Mouse (Mus musculus) cerebellum, adult (tissue): Measurements from ENCODE around the gene Rab43.

Experiments
- ATAC-seq: cut with Nextera tagmentation; 2 replicates; pipeline ENCODE4 v1.9.2; 2017; ENCODE audit warnings: mild to moderate bottlenecking, moderate library complexity, mixed read lengths; ENCODE audit not compliant: insufficient number of reproducible peaks, low FRiP score, low TSS enrichment

Gene Rab43

GRCm38 (mm10) chr6:87759404-87759803 lies 52.6 kb downstream of the Rab43 start:
- no peak for ATAC-seq

DNA sequence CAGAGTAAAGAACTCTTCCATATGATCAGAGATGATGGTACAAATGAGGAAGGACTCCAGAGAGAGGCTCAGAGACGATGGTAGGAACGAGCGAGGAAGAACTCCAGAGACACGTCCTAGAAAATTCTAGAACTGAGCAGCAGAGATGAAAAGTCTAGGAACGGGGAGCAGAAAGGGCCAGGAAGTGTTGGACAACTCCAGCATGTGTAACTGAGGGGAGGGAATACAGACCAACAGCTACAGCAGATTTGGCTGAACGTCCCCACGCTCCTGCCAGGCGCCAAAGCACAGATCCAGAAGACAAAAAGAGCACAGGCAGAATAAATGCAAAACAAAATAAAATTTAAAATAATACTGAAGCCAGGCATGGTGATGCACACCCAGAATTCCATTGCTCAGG lies 55.1 kb downstream of the Rab43 start:
- no peak for ATAC-seq

- no peak for ATAC-seq
Measured at GRCm38 (mm10) chr6:87755196-87755595, 56.8 kb downstream of the Rab43 start.

DNA sequence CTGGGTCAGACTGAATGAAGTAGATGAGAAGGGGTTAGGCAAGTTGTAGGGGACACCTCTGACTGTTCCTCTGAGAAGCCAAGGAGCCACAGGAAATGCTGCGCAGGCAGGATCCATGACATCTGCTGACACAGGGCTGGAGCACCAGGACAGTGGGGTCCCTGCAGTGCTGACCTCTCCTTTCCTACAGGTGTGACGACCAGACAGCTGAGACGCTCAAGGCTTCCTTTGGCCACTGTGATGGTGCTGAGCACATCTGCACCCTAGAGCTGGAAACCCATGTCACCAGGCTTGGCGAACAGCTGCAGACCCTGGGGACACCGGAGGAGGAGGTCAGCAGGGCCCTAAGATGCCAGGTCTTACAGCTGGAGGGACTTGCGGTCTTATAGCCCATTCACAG lies 60.4 kb downstream of the Rab43 start:
- ATAC-seq = no peak

DNA sequence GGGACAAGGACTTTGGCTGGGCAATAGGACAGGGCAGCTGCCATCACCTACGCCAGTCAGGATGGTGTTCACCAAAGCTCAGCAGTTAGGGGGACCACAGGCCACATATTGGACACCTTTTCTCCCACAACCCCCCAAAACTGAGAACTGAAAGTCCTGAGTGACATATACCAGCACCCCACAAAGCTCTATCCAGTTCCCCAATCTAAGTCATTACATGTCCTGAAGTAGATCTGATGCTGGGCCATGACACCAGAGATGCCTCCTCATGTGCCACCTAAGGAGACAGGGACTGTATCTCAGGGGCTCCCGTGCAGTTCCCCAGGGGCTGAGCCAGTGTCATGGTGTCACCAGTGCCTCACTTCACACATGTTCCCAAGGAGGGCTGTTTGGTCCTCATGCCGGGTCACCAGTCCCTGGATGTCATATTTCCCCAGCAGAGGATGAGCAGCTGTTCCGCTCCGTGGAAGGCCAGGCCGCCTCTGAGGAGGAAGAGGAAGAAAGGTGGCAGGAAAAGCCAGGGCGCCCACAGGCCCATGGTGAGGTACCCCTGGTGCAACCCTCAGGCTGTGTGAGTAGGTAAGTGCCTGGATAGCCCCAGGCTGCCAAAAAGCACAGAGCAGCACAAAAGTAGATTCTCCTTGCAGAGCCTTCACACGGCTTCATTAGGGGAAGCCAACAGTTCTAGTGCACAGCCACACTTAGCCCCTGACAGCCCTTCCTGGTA lies 61.6 kb downstream of the Rab43 start:
- ATAC-seq = no peak

GRCm38 (mm10) chr6:87748531-87748930 lies 63.4 kb downstream of the Rab43 start:
- ATAC-seq = no peak

GRCm38 (mm10) chr6:87748078-87748477 lies 63.9 kb downstream of the Rab43 start:
- ATAC-seq = no peak

DNA sequence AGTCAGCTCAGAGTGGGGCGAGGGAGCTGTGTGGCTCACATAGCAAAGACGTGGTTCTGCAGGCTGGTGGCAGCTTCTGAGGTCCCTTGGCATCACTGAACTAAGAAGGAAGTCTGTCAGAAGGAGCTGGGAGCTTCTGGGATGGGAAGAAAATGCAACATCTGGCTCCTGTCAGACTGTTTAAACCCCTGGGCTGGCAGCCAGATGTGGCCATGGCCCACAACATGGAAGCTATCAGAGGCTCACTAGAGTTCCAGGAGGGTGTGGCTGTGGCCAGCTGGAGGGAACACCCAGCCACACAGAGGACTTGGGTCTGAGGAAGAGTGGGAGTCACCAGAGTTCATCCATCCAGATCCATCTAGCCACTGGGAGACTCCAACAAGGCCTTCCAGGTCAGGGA lies 65.1 kb downstream of the Rab43 start:
- ATAC-seq = no peak

GRCm38 (mm10) chr6:87746059-87746458 lies 65.9 kb downstream of the Rab43 start:
- ATAC-seq = no peak

DNA sequence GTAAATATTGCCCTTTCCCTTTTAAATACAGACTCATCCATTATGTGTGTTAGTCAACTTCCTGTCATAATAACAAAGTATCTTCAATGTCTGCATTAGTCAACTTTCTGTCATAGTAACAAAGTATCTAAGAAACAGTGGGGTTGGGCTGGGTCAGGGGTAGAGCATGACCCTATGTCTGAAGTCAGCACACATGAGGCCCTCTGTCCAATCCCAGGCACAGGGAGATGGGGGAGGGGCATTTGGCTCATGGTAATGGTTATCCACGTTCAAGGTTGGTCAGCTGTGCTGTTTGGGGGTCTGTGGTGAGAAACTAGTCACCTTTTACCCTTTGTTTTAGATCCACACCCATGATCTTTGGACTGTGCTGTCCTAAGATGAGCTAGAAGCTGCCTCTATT lies 66.7 kb downstream of the Rab43 start:
- ATAC-seq = no peak

DNA sequence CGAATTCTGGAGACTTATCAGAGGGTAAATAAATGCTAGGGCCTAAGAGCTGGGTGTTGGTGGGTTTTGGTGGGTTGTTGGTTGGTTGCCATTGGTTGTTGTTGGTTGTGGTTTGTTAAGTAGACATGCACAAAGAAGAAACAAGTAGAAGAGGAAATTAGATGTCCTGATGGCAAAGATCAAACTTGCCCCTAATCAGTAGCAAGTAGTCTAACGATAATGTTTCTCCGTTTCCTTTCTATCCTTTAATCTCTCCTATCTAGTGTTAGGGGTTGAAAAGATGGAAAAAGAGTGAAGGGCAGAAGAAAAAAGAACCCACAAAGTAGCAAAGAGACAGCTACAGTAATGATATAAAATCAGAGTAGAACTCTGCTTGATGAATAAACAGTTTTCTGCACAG lies 67.3 kb downstream of the Rab43 start:
- ATAC-seq = no peak

DNA sequence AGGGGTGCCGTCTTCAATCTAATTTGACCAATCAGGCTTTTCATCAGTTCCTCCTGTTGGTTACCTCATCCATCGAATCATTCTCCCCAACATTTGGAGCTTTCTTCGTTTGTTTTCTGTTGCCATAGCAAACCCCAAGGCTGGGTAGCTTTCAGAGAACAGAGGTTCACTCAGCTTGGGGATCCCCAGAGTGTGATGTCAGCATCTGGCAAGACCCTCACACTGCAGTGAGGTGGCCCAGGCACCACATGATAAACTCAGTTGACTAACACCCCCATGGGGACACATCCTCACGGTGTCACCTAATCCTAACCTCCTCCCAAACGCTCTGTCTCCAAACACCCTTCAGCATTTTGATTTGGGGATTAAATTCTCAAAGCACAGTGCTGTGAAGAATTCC lies 68.7 kb downstream of the Rab43 start:
- no peak for ATAC-seq

- ATAC-seq = no peak
Measured at GRCm38 (mm10) chr6:87742804-87743203, 69.2 kb downstream of the Rab43 start.

- no peak for ATAC-seq
Measured at GRCm38 (mm10) chr6:87741978-87742377, 70.0 kb downstream of the Rab43 start.

- no peak for ATAC-seq
Measured at GRCm38 (mm10) chr6:87740496-87740895, 71.5 kb downstream of the Rab43 start.

GRCm38 (mm10) chr6:87739898-87740297 lies 72.1 kb downstream of the Rab43 start:
- no peak for ATAC-seq
